Mouse (Mus musculus): ENCODE measurements around the gene Olfr26. TPM values are rescaled to one million over a fixed set of nuclear protein-coding genes. Genes with fewer than 3 reads are reported as not detected.
"Not testable (repeated sequence)": the region's sequence is repeated elsewhere in the genome, so short reads cannot be mapped to it uniquely, and the experiment has no call there.

The Olfr26 gene
- not detected in 2 replicates for polyA plus RNA-seq (2012; rRNA removed)

- TF ChIP-seq POLR2A (IDR thresholded peaks at IDR 0.05; ENCODE audit: borderline replicate concordance, extremely low read depth, low read depth, low read length): no peak
- TF ChIP-seq CTCF (IDR thresholded peaks at IDR 0.05; ENCODE audit: insufficient read depth, low read length): no peak
- no peak for DNase-seq
- Histone ChIP-seq H3K4me1 (ENCODE audit: control insufficient read depth, insufficient read depth, low read length) (no peaks in the 10 kb centered on the region), H3K4me3 (replicated peaks; ENCODE audit: extremely low read depth, low read depth, low read length) (no peak within 1 kb of the TSS)
Observed at GRCm38 (mm10) chr9:38854760-38855159, at the start of gene Olfr26. Olfr26 (plus strand) TSS chr9:38855060.

- TF ChIP-seq POLR2A (IDR thresholded peaks at IDR 0.05; ENCODE audit: borderline replicate concordance, extremely low read depth, low read depth, low read length) (no peak), CTCF (IDR thresholded peaks at IDR 0.05; ENCODE audit: insufficient read depth, low read length) (no peak)
- Histone ChIP-seq H3K4me3 (replicated peaks; ENCODE audit: extremely low read depth, low read depth, low read length) (no peak overlapping the region), H3K4me1 (ENCODE audit: control insufficient read depth, insufficient read depth, low read length) (no peaks in the 10 kb centered on the region)
- DNase-seq: no peak
Observed at GRCm38 (mm10) chr9:38805696-38806095, 49.2 kb upstream of the Olfr26 start.

- no peak for DNase-seq
- TF ChIP-seq CTCF (IDR thresholded peaks at IDR 0.05; ENCODE audit: insufficient read depth, low read length): no peak
- no peak for TF ChIP-seq POLR2A (IDR thresholded peaks at IDR 0.05; ENCODE audit: borderline replicate concordance, extremely low read depth, low read depth, low read length)
- H3K4me3 ChIP-seq (replicated peaks; ENCODE audit: extremely low read depth, low read depth, low read length): no peak within 1 kb of the TSS
- no peaks in the 10 kb centered on the region for H3K4me1 ChIP-seq (ENCODE audit: control insufficient read depth, insufficient read depth, low read length)
- 51% methylated on average over 2 of the region's 2 CpGs for WGBS
Observed at GRCm38 (mm10) chr9:38814314-38814713, 40.5 kb upstream of the Olfr26 start, which contains the start of gene Olfr922. Olfr922 (plus strand) TSS chr9:38814614.

- DNase-seq: no peak
- no peak for TF ChIP-seq POLR2A (IDR thresholded peaks at IDR 0.05; ENCODE audit: borderline replicate concordance, extremely low read depth, low read depth, low read length)
- no peak for TF ChIP-seq CTCF (IDR thresholded peaks at IDR 0.05; ENCODE audit: insufficient read depth, low read length)
- Histone ChIP-seq H3K4me1 (ENCODE audit: control insufficient read depth, insufficient read depth, low read length) (no peaks in the 10 kb centered on the region), H3K4me3 (replicated peaks; ENCODE audit: extremely low read depth, low read depth, low read length) (no peak overlapping the region)
- WGBS: 76% methylated on average over 1 of the region's 1 CpGs
Observed at GRCm38 (mm10) chr9:38815458-38815986, 39.3 kb upstream of the Olfr26 start.

GRCm38 (mm10) chr9:38826245-38826644 lies 28.6 kb upstream of the Olfr26 start, which contains the start of gene Olfr923:
Olfr923 (plus strand) TSS chr9:38826545.
- WGBS: 85% methylated on average over 1 of the region's 1 CpGs
- no peak for TF ChIP-seq CTCF (IDR thresholded peaks at IDR 0.05; ENCODE audit: insufficient read depth, low read length)
- no peak for TF ChIP-seq POLR2A (IDR thresholded peaks at IDR 0.05; ENCODE audit: borderline replicate concordance, extremely low read depth, low read depth, low read length)
- Histone ChIP-seq H3K4me1 (ENCODE audit: control insufficient read depth, insufficient read depth, low read length) (no peaks in the 10 kb centered on the region), H3K4me3 (replicated peaks; ENCODE audit: extremely low read depth, low read depth, low read length) (no peak within 1 kb of the TSS)
- DNase-seq: no peak

- no peaks in the 10 kb centered on the region for H3K4me1 ChIP-seq (ENCODE audit: control insufficient read depth, insufficient read depth, low read length)
- DNase-seq: no peak
- 80% methylated on average over 2 of the region's 2 CpGs for WGBS
Observed at GRCm38 (mm10) chr9:38833027-38833426, 21.8 kb upstream of the Olfr26 start.

GRCm38 (mm10) chr9:38844149-38844548 lies 10.7 kb upstream of the Olfr26 start, which contains the start of gene Olfr924:
Olfr924 (plus strand) TSS chr9:38844449.
- Histone ChIP-seq H3K4me3 (replicated peaks; ENCODE audit: extremely low read depth, low read depth, low read length) (no peak within 1 kb of the TSS), H3K4me1 (ENCODE audit: control insufficient read depth, insufficient read depth, low read length) (no peaks in the 10 kb centered on the region)
- DNase-seq: no peak
- TF ChIP-seq CTCF (IDR thresholded peaks at IDR 0.05; ENCODE audit: insufficient read depth, low read length) (no peak), POLR2A (IDR thresholded peaks at IDR 0.05; ENCODE audit: borderline replicate concordance, extremely low read depth, low read depth, low read length) (no peak)
- 83% methylated on average over 1 of the region's 1 CpGs for WGBS

More at GRCm38 (mm10) chr9:38833027-38833426, 21.8 kb upstream of the Olfr26 start:
- no peak for TF ChIP-seq POLR2A (IDR thresholded peaks at IDR 0.05; ENCODE audit: borderline replicate concordance, extremely low read depth, low read depth, low read length)
- no peak for TF ChIP-seq CTCF (IDR thresholded peaks at IDR 0.05; ENCODE audit: insufficient read depth, low read length)
- no peak overlapping the region for H3K4me3 ChIP-seq (replicated peaks; ENCODE audit: extremely low read depth, low read depth, low read length)

- 50% methylated on average over 2 of the region's 2 CpGs for WGBS
- not testable (repeated sequence) for DNase-seq; H3K4me3 ChIP-seq (replicated peaks; ENCODE audit: extremely low read depth, low read depth, low read length); H3K4me1 ChIP-seq (ENCODE audit: control insufficient read depth, insufficient read depth, low read length)
Observed at GRCm38 (mm10) chr9:38874880-38875279, 20.0 kb downstream of the Olfr26 start.

- 67% methylated on average over 2 of the region's 2 CpGs for WGBS
Observed at GRCm38 (mm10) chr9:38876826-38877225, 22.0 kb downstream of the Olfr26 start, which contains the start of gene Olfr926. Olfr926 (plus strand) TSS chr9:38877126.

More at GRCm38 (mm10) chr9:38876826-38877225, 22.0 kb downstream of the Olfr26 start, which contains the start of gene Olfr926:
- Histone ChIP-seq H3K4me3 (replicated peaks; ENCODE audit: extremely low read depth, low read depth, low read length) (no peak within 1 kb of the TSS), H3K4me1 (ENCODE audit: control insufficient read depth, insufficient read depth, low read length) (no peaks in the 10 kb centered on the region)
- no peak for TF ChIP-seq POLR2A (IDR thresholded peaks at IDR 0.05; ENCODE audit: borderline replicate concordance, extremely low read depth, low read depth, low read length)
- TF ChIP-seq CTCF (IDR thresholded peaks at IDR 0.05; ENCODE audit: insufficient read depth, low read length): no peak
- DNase-seq: no peak

Other genes starting within 250 kb of the Olfr26 start
- gene Olfr914, start 250.0 kb upstream of the Olfr26 start, polyA plus RNA-seq (2012; rRNA removed): not detected in 2 replicates
- gene Olfr916, start 195.2 kb upstream of the Olfr26 start, polyA plus RNA-seq (2012; rRNA removed): not detected in 2 replicates
- not detected in 2 replicates for gene Olfr917, start 189.2 kb upstream of the Olfr26 start, polyA plus RNA-seq (2012; rRNA removed)
- gene Olfr918, start 180.5 kb upstream of the Olfr26 start, polyA plus RNA-seq (2012; rRNA removed): not detected in 2 replicates
- gene Olfr919, start 151.4 kb upstream of the Olfr26 start, polyA plus RNA-seq (2012; rRNA removed): not detected in 2 replicates
- 17.2 and 22.8 TPM in 2 replicates for gene Vwa5a, start 136.8 kb upstream of the Olfr26 start, polyA plus RNA-seq (2012; rRNA removed)
- gene Olfr920, start 102.8 kb upstream of the Olfr26 start, polyA plus RNA-seq (2012; rRNA removed): 0.17 and 0.25 TPM in 2 replicates
- gene Olfr921, start 82.0 kb upstream of the Olfr26 start, polyA plus RNA-seq (2012; rRNA removed): 0.13 TPM in 1 of 2 replicates, not detected in the other
- gene Olfr922, start 40.4 kb upstream of the Olfr26 start, polyA plus RNA-seq (2012; rRNA removed): not detected in 2 replicates
- not detected in 2 replicates for gene Olfr923, start 28.5 kb upstream of the Olfr26 start, polyA plus RNA-seq (2012; rRNA removed)
- gene Olfr924, start 10.6 kb upstream of the Olfr26 start, polyA plus RNA-seq (2012; rRNA removed): not detected in 2 replicates
- not detected in 2 replicates for gene Olfr926, start 22.1 kb downstream of the Olfr26 start, polyA plus RNA-seq (2012; rRNA removed)
- gene Olfr930, start 74.7 kb downstream of the Olfr26 start, polyA plus RNA-seq (2012; rRNA removed): not detected in 2 replicates
- gene Olfr933, start 117.3 kb downstream of the Olfr26 start, polyA plus RNA-seq (2012; rRNA removed): not detected in 2 replicates
- not detected in 2 replicates for gene Olfr934, start 133.3 kb downstream of the Olfr26 start, polyA plus RNA-seq (2012; rRNA removed)
- gene Olfr935, start 144.6 kb downstream of the Olfr26 start, polyA plus RNA-seq (2012; rRNA removed): not detected in 2 replicates
- gene Olfr146, start 168.3 kb downstream of the Olfr26 start, polyA plus RNA-seq (2012; rRNA removed): not detected in 2 replicates
- not detected in 2 replicates for gene Olfr937, start 209.9 kb downstream of the Olfr26 start, polyA plus RNA-seq (2012; rRNA removed)
- not detected in 2 replicates for gene Olfr938, start 223.8 kb downstream of the Olfr26 start, polyA plus RNA-seq (2012; rRNA removed)